Mouse (Mus musculus): ENCODE data around the gene Tnpo1. TPM values are rescaled to one million over a fixed set of nuclear protein-coding genes. Genes with fewer than 3 reads are reported as not detected.

The Tnpo1 gene
- polyA plus RNA-seq, 1 experiment = 253 TPM

DNA sequence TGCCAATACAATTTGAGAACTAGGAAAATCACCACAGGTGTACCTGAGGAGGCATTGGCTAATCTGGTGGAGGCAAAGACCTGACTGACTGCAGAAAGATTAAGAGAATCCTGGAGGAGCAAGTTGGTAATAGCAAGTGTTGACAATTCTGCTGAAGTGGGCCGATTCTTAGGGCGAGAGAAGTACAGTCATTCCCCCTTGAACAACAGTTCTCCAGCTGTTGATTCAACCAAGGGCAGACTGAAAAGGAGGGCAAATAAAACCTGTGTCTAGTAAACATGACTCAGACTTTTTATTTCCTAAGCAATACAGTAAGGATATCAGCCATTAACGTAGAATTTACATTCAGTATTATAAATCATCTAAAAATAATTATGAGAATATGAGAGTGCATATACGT, 10.6 kb downstream of the Tnpo1 start:
- Histone ChIP-seq H3K9ac (ENCODE audit: low read depth, poor library complexity, severe bottlenecking) (no peak overlapping the region), H3K36me3 (ENCODE audit: control insufficient read depth, insufficient read depth, low read length, poor library complexity, severe bottlenecking) (no peaks in the 10 kb centered on the region)

DNA sequence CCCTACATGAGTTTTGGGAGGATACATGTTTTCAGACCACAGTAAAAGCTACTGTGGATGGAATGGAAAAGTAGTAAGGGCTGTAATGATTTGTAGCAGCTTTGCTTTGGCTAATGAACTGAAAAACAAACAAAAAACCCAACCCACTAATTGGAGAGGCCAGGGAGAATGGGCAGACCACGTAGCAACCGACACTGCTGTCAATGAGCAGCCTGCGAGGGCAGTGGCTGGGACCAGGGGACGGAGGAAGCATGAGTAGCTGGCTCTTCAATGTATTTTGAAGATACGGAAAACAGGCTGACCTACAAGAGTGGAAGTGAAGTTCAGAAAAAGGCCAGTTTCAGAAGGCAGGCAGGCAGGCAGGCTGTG, 11.4 kb downstream of the Tnpo1 start:
- H3K4me3 ChIP-seq (ENCODE audit: low read depth, low read length) = no peak overlapping the region
- H3K9me3 ChIP-seq (replicated peaks; ENCODE audit: control insufficient read depth, insufficient read depth, low read length, poor library complexity, severe bottlenecking) = no peaks in the 10 kb centered on the region
- H3K27ac ChIP-seq (ENCODE audit: insufficient read depth, low read length) = no peak overlapping the region
- no peaks in the 10 kb centered on the region for H3K4me1 ChIP-seq (ENCODE audit: control insufficient read depth, insufficient read depth, low read length)
- H3K36me3 ChIP-seq (ENCODE audit: control insufficient read depth, insufficient read depth, low read length, poor library complexity, severe bottlenecking) = no peaks in the 10 kb centered on the region
- no peaks in the 10 kb centered on the region for H3K27me3 ChIP-seq (ENCODE audit: control insufficient read depth, insufficient read depth, low read length, poor library complexity, severe bottlenecking)
- TF ChIP-seq EP300 (IDR thresholded peaks at IDR 0.05; ENCODE audit: insufficient read depth, low read depth, low read length) = no peak
- no peak for TF ChIP-seq CTCF (IDR thresholded peaks at IDR 0.05; ENCODE audit: low read depth, low read length)
- no peak for TF ChIP-seq POLR2A (IDR thresholded peaks at IDR 0.05; ENCODE audit: insufficient read depth, low read length)
- no peak overlapping the region for H3K9ac ChIP-seq (ENCODE audit: low read depth, poor library complexity, severe bottlenecking)

More for the DNA sequence above, 10.6 kb downstream of the Tnpo1 start:
- Histone ChIP-seq H3K27me3 (ENCODE audit: control insufficient read depth, insufficient read depth, low read length, poor library complexity, severe bottlenecking) (no peaks in the 10 kb centered on the region), H3K9me3 (replicated peaks; ENCODE audit: control insufficient read depth, insufficient read depth, low read length, poor library complexity, severe bottlenecking) (no peaks in the 10 kb centered on the region), H3K27ac (ENCODE audit: insufficient read depth, low read length) (no peak overlapping the region), H3K4me1 (ENCODE audit: control insufficient read depth, insufficient read depth, low read length) (no peaks in the 10 kb centered on the region), H3K4me3 (ENCODE audit: low read depth, low read length) (no peak overlapping the region)
- TF ChIP-seq POLR2A (IDR thresholded peaks at IDR 0.05; ENCODE audit: insufficient read depth, low read length) (no peak), CTCF (IDR thresholded peaks at IDR 0.05; ENCODE audit: low read depth, low read length) (no peak), EP300 (IDR thresholded peaks at IDR 0.05; ENCODE audit: insufficient read depth, low read depth, low read length) (no peak)

DNA sequence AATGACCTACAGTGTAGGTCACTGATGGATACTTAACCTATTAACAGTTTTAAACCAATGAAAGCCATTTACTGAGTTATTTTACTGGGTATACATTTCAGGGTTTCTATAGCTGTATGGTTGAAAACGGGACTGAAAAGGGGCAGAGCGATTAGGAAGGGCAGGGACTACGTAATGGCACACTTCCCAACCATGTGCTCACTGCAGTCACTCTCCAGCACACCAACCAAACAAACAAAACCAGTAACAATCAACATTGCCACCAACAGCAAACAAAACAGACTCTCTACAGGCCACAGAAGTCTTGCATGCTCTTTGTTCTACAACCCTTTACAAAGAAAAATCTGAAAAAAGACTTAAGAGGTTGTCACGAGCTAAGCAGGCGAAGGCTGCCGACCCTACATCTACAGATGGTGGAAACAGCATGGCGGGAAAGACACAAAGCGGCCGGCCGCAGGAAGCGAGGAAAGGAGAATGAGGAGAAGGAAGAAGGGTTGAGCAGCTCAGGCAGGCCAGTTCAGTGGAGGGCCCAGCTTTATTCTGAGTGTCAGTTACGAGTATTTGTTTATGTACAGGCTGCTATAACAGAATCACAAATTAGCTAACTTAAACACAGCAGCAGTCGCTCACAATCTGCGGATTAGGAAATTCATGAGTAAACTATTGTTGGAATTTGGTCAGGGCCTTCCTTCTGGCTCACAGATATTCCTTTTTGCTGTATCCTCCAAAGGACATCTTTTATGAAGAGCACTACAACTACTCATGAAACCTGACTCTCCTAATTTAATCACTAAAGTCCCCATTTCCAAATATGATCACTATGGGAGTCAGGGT, 12.0 kb downstream of the Tnpo1 start:
- no peaks in the 10 kb centered on the region for H3K36me3 ChIP-seq (ENCODE audit: control insufficient read depth, insufficient read depth, low read length, poor library complexity, severe bottlenecking)
- TF ChIP-seq POLR2A (IDR thresholded peaks at IDR 0.05; ENCODE audit: insufficient read depth, low read length) (no peak), CTCF (IDR thresholded peaks at IDR 0.05; ENCODE audit: low read depth, low read length) (no peak), EP300 (IDR thresholded peaks at IDR 0.05; ENCODE audit: insufficient read depth, low read depth, low read length) (no peak)
- H3K27ac ChIP-seq (ENCODE audit: insufficient read depth, low read length) = no peak overlapping the region
- H3K9me3 ChIP-seq (replicated peaks; ENCODE audit: control insufficient read depth, insufficient read depth, low read length, poor library complexity, severe bottlenecking) = no peaks in the 10 kb centered on the region
- H3K4me3 ChIP-seq (ENCODE audit: low read depth, low read length) = no peak overlapping the region
- no peaks in the 10 kb centered on the region for H3K4me1 ChIP-seq (ENCODE audit: control insufficient read depth, insufficient read depth, low read length)
- H3K9ac ChIP-seq (ENCODE audit: low read depth, poor library complexity, severe bottlenecking) = no peak overlapping the region
- H3K27me3 ChIP-seq (ENCODE audit: control insufficient read depth, insufficient read depth, low read length, poor library complexity, severe bottlenecking) = no peaks in the 10 kb centered on the region

DNA sequence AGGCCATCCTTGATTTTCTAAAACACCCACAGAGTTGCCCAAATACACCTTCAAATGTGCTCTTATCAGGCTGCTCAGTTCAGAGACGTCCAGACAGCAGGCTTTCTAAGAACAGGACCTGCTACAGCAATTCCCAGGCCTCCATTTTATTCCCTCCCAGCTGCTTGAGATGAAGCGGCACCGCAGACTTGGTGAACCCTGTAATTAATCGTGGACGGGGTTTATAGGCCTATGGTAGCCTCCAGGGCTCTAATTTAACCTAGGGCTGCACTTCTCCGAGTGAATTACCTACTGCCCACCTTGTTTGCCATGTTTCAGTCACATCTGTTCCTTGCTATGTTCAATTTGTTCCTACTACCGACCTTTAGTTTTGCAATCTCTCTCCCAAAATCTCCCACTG, 13.0 kb downstream of the Tnpo1 start:
- no peaks in the 10 kb centered on the region for H3K36me3 ChIP-seq (ENCODE audit: control insufficient read depth, insufficient read depth, low read length, poor library complexity, severe bottlenecking)
- H3K27ac ChIP-seq (ENCODE audit: insufficient read depth, low read length) = no peak overlapping the region
- H3K9me3 ChIP-seq (replicated peaks; ENCODE audit: control insufficient read depth, insufficient read depth, low read length, poor library complexity, severe bottlenecking) = no peaks in the 10 kb centered on the region
- no peaks in the 10 kb centered on the region for H3K4me1 ChIP-seq (ENCODE audit: control insufficient read depth, insufficient read depth, low read length)
- no peak overlapping the region for H3K4me3 ChIP-seq (ENCODE audit: low read depth, low read length)
- peak overlapping the region; percentile 41; the same call in 1 of the 2 replicates for H3K9ac ChIP-seq (ENCODE audit: low read depth, poor library complexity, severe bottlenecking)
- TF ChIP-seq EP300 (IDR thresholded peaks at IDR 0.05; ENCODE audit: insufficient read depth, low read depth, low read length) (no peak), CTCF (IDR thresholded peaks at IDR 0.05; ENCODE audit: low read depth, low read length) (no peak)
- H3K27me3 ChIP-seq (ENCODE audit: control insufficient read depth, insufficient read depth, low read length, poor library complexity, severe bottlenecking) = no peaks in the 10 kb centered on the region

DNA sequence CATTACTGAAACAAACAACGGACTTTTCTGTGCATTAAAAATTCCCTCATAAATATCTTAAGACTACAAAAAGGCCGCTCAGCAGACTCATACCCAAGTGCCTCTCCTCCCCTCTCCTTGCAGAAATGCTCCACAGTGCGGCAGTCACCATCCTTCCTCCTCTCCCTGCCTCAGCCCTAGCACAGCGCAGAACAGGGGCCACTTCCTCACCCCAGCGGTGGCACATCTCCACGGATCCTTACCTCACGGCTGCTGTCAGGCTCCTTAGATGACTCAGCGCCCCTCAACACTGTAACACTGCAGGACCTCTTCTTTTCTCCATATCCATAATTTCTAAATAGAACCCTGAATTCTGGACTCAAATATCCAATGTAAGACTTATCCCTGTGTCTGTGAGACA, 13.6 kb downstream of the Tnpo1 start:
- Histone ChIP-seq H3K36me3 (ENCODE audit: control insufficient read depth, insufficient read depth, low read length, poor library complexity, severe bottlenecking) (no peaks in the 10 kb centered on the region), H3K27me3 (ENCODE audit: control insufficient read depth, insufficient read depth, low read length, poor library complexity, severe bottlenecking) (no peaks in the 10 kb centered on the region), H3K4me1 (ENCODE audit: control insufficient read depth, insufficient read depth, low read length) (no peaks in the 10 kb centered on the region), H3K9me3 (replicated peaks; ENCODE audit: control insufficient read depth, insufficient read depth, low read length, poor library complexity, severe bottlenecking) (peaks cover 4% of the 10 kb centered on the region; the same call in 1 of the 2 replicates), H3K9ac (ENCODE audit: low read depth, poor library complexity, severe bottlenecking) (no peak overlapping the region), H3K27ac (ENCODE audit: insufficient read depth, low read length) (no peak overlapping the region), H3K4me3 (ENCODE audit: low read depth, low read length) (no peak overlapping the region)
- TF ChIP-seq POLR2A (IDR thresholded peaks at IDR 0.05; ENCODE audit: insufficient read depth, low read length) (no peak), CTCF (IDR thresholded peaks at IDR 0.05; ENCODE audit: low read depth, low read length) (no peak), EP300 (IDR thresholded peaks at IDR 0.05; ENCODE audit: insufficient read depth, low read depth, low read length) (no peak)

DNA sequence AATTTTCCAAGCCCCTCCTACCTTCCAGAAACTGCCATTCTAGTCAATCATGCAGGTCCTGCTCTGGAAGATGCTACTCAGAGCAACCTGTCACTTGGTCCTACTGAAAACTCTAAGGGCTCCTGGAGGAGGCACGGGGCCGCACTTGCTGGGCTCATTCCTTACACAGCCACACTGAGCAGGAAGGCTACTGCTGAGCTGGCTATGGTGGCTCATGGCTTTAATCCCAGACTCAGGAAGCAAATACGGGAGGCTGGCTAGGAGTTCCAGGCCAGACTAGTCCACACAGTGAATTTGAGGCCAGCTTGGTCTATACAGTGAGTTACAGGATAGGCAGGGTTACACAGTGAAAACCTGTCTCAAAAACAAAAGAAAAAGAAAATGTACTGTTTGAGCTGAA, 15.4 kb downstream of the Tnpo1 start:
- no peak overlapping the region for H3K4me3 ChIP-seq (ENCODE audit: low read depth, low read length)
- no peaks in the 10 kb centered on the region for H3K4me1 ChIP-seq (ENCODE audit: control insufficient read depth, insufficient read depth, low read length)
- TF ChIP-seq EP300 (IDR thresholded peaks at IDR 0.05; ENCODE audit: insufficient read depth, low read depth, low read length) = no peak
- no peak for TF ChIP-seq CTCF (IDR thresholded peaks at IDR 0.05; ENCODE audit: low read depth, low read length)
- TF ChIP-seq POLR2A (IDR thresholded peaks at IDR 0.05; ENCODE audit: insufficient read depth, low read length) = no peak
- no peaks in the 10 kb centered on the region for H3K27me3 ChIP-seq (ENCODE audit: control insufficient read depth, insufficient read depth, low read length, poor library complexity, severe bottlenecking)
- H3K9me3 ChIP-seq (replicated peaks; ENCODE audit: control insufficient read depth, insufficient read depth, low read length, poor library complexity, severe bottlenecking) = peaks cover 11% of the 10 kb centered on the region
- no peak overlapping the region for H3K27ac ChIP-seq (ENCODE audit: insufficient read depth, low read length)
- H3K36me3 ChIP-seq (ENCODE audit: control insufficient read depth, insufficient read depth, low read length, poor library complexity, severe bottlenecking) = no peaks in the 10 kb centered on the region
- no peak overlapping the region for H3K9ac ChIP-seq (ENCODE audit: low read depth, poor library complexity, severe bottlenecking)
